Mouse (Mus musculus): ENCODE measurements around the gene Fam69b.

DNA sequence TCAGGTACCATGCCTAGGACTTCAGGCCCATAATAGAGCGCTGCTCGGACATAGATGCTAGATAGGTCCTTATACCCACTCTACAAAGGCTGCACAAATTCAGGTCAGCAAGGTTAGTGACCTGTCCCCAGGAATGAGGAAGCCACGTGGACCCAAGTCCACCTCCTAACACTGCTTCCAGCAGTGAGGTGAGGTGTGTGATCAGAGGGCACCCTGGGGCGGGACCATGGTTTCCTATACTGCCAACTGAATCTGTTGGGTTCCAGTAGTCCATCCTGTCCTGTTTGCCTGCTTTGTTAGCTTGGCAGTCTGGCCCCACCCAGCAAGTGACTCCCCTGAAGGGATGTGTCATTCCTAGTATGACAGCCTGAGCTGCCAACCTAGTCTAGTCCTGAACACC, 28.3 kb upstream of the Fam69b start:
- no peak for TF ChIP-seq CTCF (IDR thresholded peaks at IDR 0.05; ENCODE audit: control insufficient read depth, insufficient read depth, insufficient read length)
- TF ChIP-seq USF1 (IDR thresholded peaks at IDR 0.05; ENCODE audit: low read depth): no peak
- TF ChIP-seq MYOD1 (IDR thresholded peaks at IDR 0.05; ENCODE audit: control insufficient read depth, insufficient read length, low read depth): no peak
- no peak for TF ChIP-seq CEBPB (IDR thresholded peaks at IDR 0.05; ENCODE audit: low read depth)
- TF ChIP-seq MYOG (IDR thresholded peaks at IDR 0.05; ENCODE audit: control insufficient read depth, extremely low read depth, insufficient read length): no peak

Data from C2C12 (cell line).